Mouse (Mus musculus) liver, embryonic 14.5 days (tissue): Measurements from ENCODE around the gene Tmem200a. TPM values are rescaled to one million over a fixed set of nuclear protein-coding genes. Genes with fewer than 3 reads are reported as not detected.

Experiments
- ATAC-seq: fragments of 200-750 bp; cut with Nextera tagmentation; 2 replicates; pipeline ENCODE4 v1.8.0; 2017; ENCODE audit warnings: moderate number of reproducible peaks, mild to moderate bottlenecking, moderate library complexity; ENCODE audit not compliant: insufficient read depth
- DNase-seq, 3 experiments: peaks; one replicate each; pipeline ENCODE4 v3.0.0-alpha.2; 2012 to 2013; ENCODE audit warnings: low read depth in 3 of 3, low spot score in 3 of 3
- H3K27ac ChIP-seq: fragments of 300-500 bp; sonication (generic); 2 replicates; pipeline ENCODE4 v1.5.1; 2014; ENCODE audit warnings: moderate library complexity, mild to moderate bottlenecking, control low read depth, inconsistent platforms
- H3K27me3 ChIP-seq: fragments of 300-500 bp; sonication (generic); 2 replicates; pipeline ENCODE4 v1.6.1; 2014; ENCODE audit warnings: mild to moderate bottlenecking, low read length, moderate library complexity; ENCODE audit not compliant: control insufficient read depth, insufficient read depth
- H3K36me3 ChIP-seq: fragments of 300-500 bp; sonication (generic); replicated peaks from 2 replicates; pipeline ENCODE4 v1.6.1; 2014; ENCODE audit warnings: low read depth; ENCODE audit not compliant: control insufficient read depth, insufficient read depth
- H3K4me1 ChIP-seq, 2 experiments: fragments of 200-500 bp in 1 of 2; fragments of 300-500 bp in 1 of 2; sonication (generic) in 1 of 2; replicated peaks; 2 replicates each; pipeline ENCODE4 v1.6.1; 2012 to 2014; ENCODE audit warnings: antibody characterized with exemption in 1 of 2, inconsistent platforms in 1 of 2, low read length in 1 of 2; ENCODE audit not compliant: control insufficient read depth in 2 of 2, insufficient read depth in 2 of 2
- H3K4me2 ChIP-seq: fragments of 300-500 bp; sonication (generic); 2 replicates; pipeline ENCODE4 v1.6.1; 2014; ENCODE audit warnings: low read depth, mild to moderate bottlenecking, control low read depth, moderate library complexity
- H3K4me3 ChIP-seq, 2 experiments: fragments of 200-500 bp in 1 of 2; fragments of 300-500 bp in 1 of 2; sonication (generic) in 1 of 2; 2 replicates each; pipeline ENCODE4 v1.5.1; 2012 to 2014; ENCODE audit warnings: low read depth in 2 of 2, low read length in 2 of 2, mild to moderate bottlenecking in 2 of 2, control low read depth in 1 of 2, inconsistent platforms in 1 of 2, moderate library complexity in 1 of 2; ENCODE audit not compliant: insufficient read depth in 1 of 2
- H3K9ac ChIP-seq: fragments of 300-500 bp; sonication (generic); replicated peaks from 2 replicates; pipeline ENCODE4 v1.6.1; 2014; ENCODE audit warnings: mild to moderate bottlenecking, control low read depth, moderate library complexity
- H3K9me3 ChIP-seq: fragments of 300-500 bp; sonication (generic); 2 replicates; pipeline ENCODE4 v1.6.1; 2016; ENCODE audit warnings: low read length, mixed read lengths; ENCODE audit not compliant: control insufficient read depth
- CTCF ChIP-seq: IDR thresholded peaks from 2 replicates; pipeline ENCODE4 v1.5.1; 2016; ENCODE audit warnings: antibody characterized with exemption, low read depth, control low read depth
- EP300 ChIP-seq: IDR thresholded peaks from 2 replicates; pipeline ENCODE4 v1.6.1; 2016; ENCODE audit warnings: antibody characterized with exemption, low read depth
- WGBS: fragments of 180-500 bp; shearing (Covaris S2); extraction: QIAGEN DNeasy Blood & Tissue Kit; methylation state at CpG from one replicate; pipeline ENCODE4 v1.1.7; 2014; ENCODE audit not compliant: insufficient replicate concordance; 5-methylcytosine and 5-hydroxymethylcytosine counted together
- polyA plus RNA-seq, 2 experiments: library from polyadenylated mRNA; depleted of rRNA in 1 of 2; stranded (reverse) in 1 of 2; unstranded in 1 of 2; fragments of >200 nt; fragmentation: Nextera tagmentation in 1 of 2; extraction: Ambion mirVana in 1 of 2; gene quantifications; 2 replicates each; pipeline versions ENCODE4 v1.2.1 to v1.2.3; 2012 to 2014

Gene Tmem200a
- polyA plus RNA-seq, 2 experiments = 0.13 to 0.70 TPM

- TF ChIP-seq EP300 = no peak
- H3K27me3 ChIP-seq = no peaks in the 10 kb centered on the region
- no peak for DNase-seq
- H3K4me3 ChIP-seq = no peak overlapping the region
- no peaks in the 10 kb centered on the region for H3K9me3 ChIP-seq
- H3K36me3 ChIP-seq = no peaks in the 10 kb centered on the region
- no peak overlapping the region for H3K9ac ChIP-seq
- H3K4me1 ChIP-seq = peaks cover 0 to 5% of the 10 kb centered on the region in 2 experiments; a peak in 1 of 4 replicates
- no peak overlapping the region for H3K4me2 ChIP-seq
- 63% methylated on average over 8 of the region's 8 CpGs for WGBS
- ATAC-seq = no peak
- no peak overlapping the region for H3K27ac ChIP-seq
Observed at GRCm38 (mm10) chr10:25931796-25932195, 147.1 kb downstream of the Tmem200a start.

DNA sequence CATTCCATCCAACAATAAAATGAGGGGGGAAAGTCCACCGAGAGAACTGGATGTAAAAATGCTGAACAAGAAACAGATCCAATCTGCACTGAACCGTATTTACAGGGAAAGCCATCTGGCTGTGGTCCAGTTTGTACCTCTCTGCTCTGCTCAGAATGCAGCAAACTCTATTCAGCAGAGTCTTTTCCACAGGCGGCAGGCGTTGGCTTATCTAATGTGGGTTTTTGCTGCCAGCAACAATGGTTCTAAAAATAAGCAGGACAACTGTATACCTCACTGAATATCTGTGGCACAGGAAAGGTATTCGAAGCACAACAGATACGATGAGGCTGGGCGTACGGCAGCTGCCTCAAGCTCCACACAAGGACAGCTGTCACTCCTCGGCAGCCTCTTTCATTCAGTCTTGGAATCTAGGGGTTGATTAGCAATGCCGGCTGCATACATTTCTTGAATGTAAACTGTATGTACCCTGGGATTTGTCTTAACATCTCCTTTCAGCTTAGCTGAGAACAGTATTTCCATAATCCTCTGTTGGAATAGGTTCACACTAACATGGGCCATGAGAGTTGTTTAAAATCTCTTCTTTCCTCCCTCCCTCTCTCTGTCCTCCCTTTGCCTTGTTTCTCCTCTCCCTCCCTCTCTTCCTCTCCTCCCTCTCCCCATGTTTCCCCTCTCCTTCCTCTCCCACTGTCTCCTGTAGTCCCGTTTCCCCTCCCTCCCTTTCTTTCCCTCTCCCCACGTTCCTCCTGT lies 149.3 kb downstream of the Tmem200a start:
- no peak overlapping the region for H3K4me3 ChIP-seq
- H3K4me1 ChIP-seq = peaks cover 0 to 5% of the 10 kb centered on the region in 2 experiments; a peak in 1 of 4 replicates
- TF ChIP-seq CTCF (no peak), EP300 (no peak)
- no peak overlapping the region for H3K4me2 ChIP-seq
- no peaks in the 10 kb centered on the region for H3K9me3 ChIP-seq
- no peak overlapping the region for H3K27ac ChIP-seq
- WGBS = 30% methylated on average over 12 of the region's 12 CpGs
- no peak for DNase-seq
- H3K9ac ChIP-seq = no peak overlapping the region
- H3K36me3 ChIP-seq = no peaks in the 10 kb centered on the region
- no peak for ATAC-seq
- H3K27me3 ChIP-seq = no peaks in the 10 kb centered on the region

GRCm38 (mm10) chr10:25928861-25929368 lies 149.9 kb downstream of the Tmem200a start:
- Histone ChIP-seq H3K4me2 (no peak overlapping the region), H3K4me3 (no peak overlapping the region), H3K9me3 (no peaks in the 10 kb centered on the region), H3K9ac (no peak overlapping the region), H3K4me1 (peaks cover 0 to 5% of the 10 kb centered on the region in 2 experiments; a peak in 1 of 4 replicates), H3K27ac (no peak overlapping the region), H3K27me3 (no peaks in the 10 kb centered on the region), H3K36me3 (no peaks in the 10 kb centered on the region)
- 36% methylated on average over 8 of the region's 8 CpGs for WGBS
- DNase-seq = no peak
- TF ChIP-seq CTCF (no peak), EP300 (no peak)
- ATAC-seq = no peak

DNA sequence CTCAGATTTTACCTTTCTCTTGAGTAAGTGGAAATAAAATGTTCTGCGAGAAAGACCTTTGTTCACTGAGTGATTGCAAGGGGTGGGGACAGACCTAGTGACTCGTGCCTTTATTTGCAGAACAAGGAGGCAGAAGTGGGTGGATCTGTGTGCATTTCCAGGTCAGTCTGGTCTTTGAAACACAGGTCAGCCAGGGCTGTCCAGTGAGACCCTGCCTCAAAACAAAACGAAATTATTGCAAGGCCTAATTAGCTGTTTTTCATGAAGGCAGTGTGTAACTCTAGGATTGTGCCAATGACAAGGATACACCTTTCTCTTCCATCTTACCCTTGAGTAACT lies 150.4 kb downstream of the Tmem200a start:
- Histone ChIP-seq H3K9me3 (no peaks in the 10 kb centered on the region), H3K27ac (no peak overlapping the region), H3K4me3 (no peak overlapping the region), H3K36me3 (no peaks in the 10 kb centered on the region), H3K27me3 (no peaks in the 10 kb centered on the region), H3K4me2 (no peak overlapping the region), H3K4me1 (peaks cover 0 to 5% of the 10 kb centered on the region in 2 experiments; a peak in 1 of 4 replicates), H3K9ac (no peak overlapping the region)
- no peak for DNase-seq
- peak; percentile 31; the same call in 1 of the 2 replicates for ATAC-seq
- WGBS = 42% methylated on average over 3 of the region's 3 CpGs
- TF ChIP-seq CTCF = no peak
- TF ChIP-seq EP300 = no peak

DNA sequence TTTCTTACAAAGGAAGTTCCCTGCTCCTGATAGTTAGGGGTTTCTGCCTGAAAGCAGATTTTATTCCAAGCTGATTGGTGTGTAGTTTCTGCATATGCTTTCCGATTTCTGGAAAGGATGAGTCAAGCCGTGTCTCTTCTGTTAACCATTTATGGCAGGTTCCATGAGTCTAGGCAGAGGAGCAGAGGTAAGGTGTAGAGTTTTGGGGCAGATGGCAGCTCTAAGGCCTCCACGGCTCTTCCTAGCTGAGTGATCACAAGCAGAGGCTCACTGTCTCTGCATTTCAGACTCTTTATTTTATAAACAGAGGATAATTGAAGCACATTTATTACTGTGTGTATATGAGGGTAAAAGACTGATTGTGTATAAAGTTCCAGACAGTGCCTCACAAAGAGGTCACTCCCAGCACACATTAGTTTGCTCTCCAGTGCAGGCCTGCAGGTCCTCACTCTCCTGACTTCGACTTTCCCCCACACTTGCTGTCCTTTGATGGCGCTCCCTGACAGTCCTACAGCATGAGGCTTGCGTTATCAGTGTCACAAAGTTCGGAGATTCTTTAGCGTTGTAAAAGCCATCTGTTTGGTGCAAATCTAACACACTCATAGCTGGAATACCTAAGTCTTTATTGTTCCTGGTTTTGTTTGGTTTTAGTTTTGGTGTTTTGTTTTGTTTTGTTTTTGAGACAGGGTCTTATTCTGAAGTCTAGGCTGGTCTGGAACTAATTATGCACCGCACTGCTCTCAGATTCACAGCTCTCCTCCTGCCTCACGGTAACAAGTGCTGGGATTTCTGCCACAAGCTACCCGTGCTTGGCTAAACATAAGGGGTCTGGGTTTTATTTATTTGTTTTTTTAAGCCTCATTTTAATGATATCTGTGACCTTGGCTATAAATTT lies 151.1 kb downstream of the Tmem200a start:
- 46% methylated on average over 11 of the region's 11 CpGs for WGBS
- H3K36me3 ChIP-seq = no peaks in the 10 kb centered on the region
- H3K9ac ChIP-seq = no peak overlapping the region
- ATAC-seq (no peak), DNase-seq (no peak)
- no peak overlapping the region for H3K4me2 ChIP-seq
- H3K27ac ChIP-seq = no peak overlapping the region
- no peaks in the 10 kb centered on the region for H3K27me3 ChIP-seq
- no peak overlapping the region for H3K4me3 ChIP-seq
- H3K9me3 ChIP-seq = no peaks in the 10 kb centered on the region
- H3K4me1 ChIP-seq = peaks cover 0 to 5% of the 10 kb centered on the region in 2 experiments; a peak in 1 of 4 replicates
- TF ChIP-seq CTCF (no peak), EP300 (no peak)
